Mouse (Mus musculus): Measurements from ENCODE around the gene Lfng. TPM values are rescaled to one million over a fixed set of nuclear protein-coding genes. Genes with fewer than 3 reads are reported as not detected.

Lfng gene
- polyA plus RNA-seq, 1 experiment from 2014 or later: 20.5 TPM

DNA sequence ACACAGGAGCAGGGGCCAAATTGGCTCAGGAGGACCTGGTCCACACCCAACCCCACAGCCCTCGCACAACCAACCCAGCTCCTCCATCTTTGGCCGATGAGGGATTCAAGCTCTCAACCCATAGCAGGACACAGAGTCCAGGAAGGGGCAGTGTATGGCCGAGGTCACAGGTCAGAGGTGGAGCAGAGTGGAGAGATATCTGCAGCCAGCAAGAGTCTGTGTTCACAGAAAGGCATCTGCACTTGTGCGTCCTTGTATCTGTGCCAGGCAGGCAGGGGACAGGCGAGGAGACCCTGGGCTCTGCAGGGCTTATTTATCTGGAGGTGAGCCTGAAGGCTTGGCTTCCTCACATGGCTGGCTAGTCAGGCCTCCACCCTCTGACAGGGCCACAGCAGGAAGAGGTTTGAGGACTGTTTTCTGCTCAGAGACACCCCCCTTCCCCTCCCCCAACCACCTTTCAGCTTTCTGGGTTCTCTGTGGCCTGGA, 31.7 kb upstream of the Lfng start:
- TF ChIP-seq CTCF (IDR thresholded peaks at IDR 0.05; ENCODE audit: low read depth): no peak
- Histone ChIP-seq H3K9ac (no peak overlapping the region), H3K27ac (ENCODE audit: low read depth) (no peak overlapping the region), H3K9me3 (ENCODE audit: low read depth, low read length) (no peaks in the 10 kb centered on the region), H3K4me1 (ENCODE audit: insufficient read depth) (no peaks in the 10 kb centered on the region), H3K27me3 (ENCODE audit: insufficient read depth, low read length) (no peaks in the 10 kb centered on the region), H3K4me3 (ENCODE audit: low read depth, low read length) (no peak overlapping the region), H3K36me3 (ENCODE audit: insufficient read depth) (no peaks in the 10 kb centered on the region), H3K4me2 (no peak overlapping the region)
- no peak for DNase-seq
- 36% methylated on average over 5 of the region's 5 CpGs for WGBS
- ATAC-seq (ENCODE audit: insufficient read depth): no peak

DNA sequence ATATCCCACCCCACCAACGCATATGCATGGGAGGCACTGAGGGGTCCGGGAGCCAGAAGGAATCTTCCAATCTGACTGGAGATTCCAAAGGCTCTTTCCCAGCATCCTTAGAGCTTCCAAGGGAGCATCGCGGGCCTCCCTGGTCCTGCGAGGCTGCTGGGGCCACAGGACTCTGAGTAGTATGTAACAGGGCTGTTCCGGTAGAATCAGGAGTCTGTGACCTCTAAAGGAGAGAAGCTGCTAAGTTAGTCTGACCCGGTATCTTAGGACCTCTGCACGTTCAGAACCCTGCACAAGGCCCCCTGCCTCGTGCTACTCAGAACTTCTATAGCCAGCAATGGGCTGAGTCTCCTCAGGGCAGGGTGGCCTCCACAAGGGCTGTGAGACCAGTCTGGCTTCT, 27.9 kb upstream of the Lfng start:
- DNase-seq (no peak), ATAC-seq (ENCODE audit: insufficient read depth) (no peak)
- Histone ChIP-seq H3K27me3 (ENCODE audit: insufficient read depth, low read length) (no peaks in the 10 kb centered on the region), H3K9me3 (ENCODE audit: low read depth, low read length) (no peaks in the 10 kb centered on the region), H3K4me2 (no peak overlapping the region), H3K36me3 (ENCODE audit: insufficient read depth) (no peaks in the 10 kb centered on the region), H3K9ac (no peak overlapping the region), H3K4me1 (ENCODE audit: insufficient read depth) (peaks cover 6% of the 10 kb centered on the region; the same call in 1 of the 2 replicates), H3K4me3 (ENCODE audit: low read depth, low read length) (no peak overlapping the region), H3K27ac (ENCODE audit: low read depth) (no peak overlapping the region)
- WGBS: 48% methylated on average over 9 of the region's 9 CpGs
- no peak for TF ChIP-seq CTCF (IDR thresholded peaks at IDR 0.05; ENCODE audit: low read depth)

DNA sequence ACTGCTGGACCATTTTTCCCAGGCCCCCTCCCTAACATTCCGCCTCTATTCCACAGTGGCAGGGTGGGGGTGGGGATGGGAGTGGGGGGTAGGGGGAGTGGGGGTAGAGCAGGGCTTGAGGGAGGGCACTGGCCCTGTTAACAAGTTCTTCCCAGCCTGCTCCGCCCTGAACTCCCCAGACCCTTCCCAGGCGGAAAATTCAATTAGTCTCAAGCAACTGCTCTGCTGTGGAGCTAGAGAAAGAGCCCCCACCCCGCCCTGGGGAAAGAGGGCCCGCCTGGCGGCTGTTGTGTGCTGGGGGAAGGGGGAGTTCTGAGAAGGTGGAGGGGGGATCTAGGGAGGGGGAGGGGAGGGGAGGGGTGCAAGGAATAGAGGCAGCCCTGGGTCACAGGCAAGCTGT, 27.3 kb upstream of the Lfng start:
- peaks cover 6% of the 10 kb centered on the region; the same call in 1 of the 2 replicates for H3K4me1 ChIP-seq (ENCODE audit: insufficient read depth)
- no peaks in the 10 kb centered on the region for H3K9me3 ChIP-seq (ENCODE audit: low read depth, low read length)
- WGBS: 27% methylated on average over 6 of the region's 6 CpGs
- no peak for ATAC-seq (ENCODE audit: insufficient read depth)
- H3K36me3 ChIP-seq (ENCODE audit: insufficient read depth): no peaks in the 10 kb centered on the region
- H3K4me2 ChIP-seq: no peak overlapping the region
- no peak for TF ChIP-seq CTCF (IDR thresholded peaks at IDR 0.05; ENCODE audit: low read depth)
- H3K4me3 ChIP-seq (ENCODE audit: low read depth, low read length): no peak overlapping the region
- no peaks in the 10 kb centered on the region for H3K27me3 ChIP-seq (ENCODE audit: insufficient read depth, low read length)
- H3K9ac ChIP-seq: no peak overlapping the region
- H3K27ac ChIP-seq (ENCODE audit: low read depth): no peak overlapping the region
- no peak for DNase-seq

DNA sequence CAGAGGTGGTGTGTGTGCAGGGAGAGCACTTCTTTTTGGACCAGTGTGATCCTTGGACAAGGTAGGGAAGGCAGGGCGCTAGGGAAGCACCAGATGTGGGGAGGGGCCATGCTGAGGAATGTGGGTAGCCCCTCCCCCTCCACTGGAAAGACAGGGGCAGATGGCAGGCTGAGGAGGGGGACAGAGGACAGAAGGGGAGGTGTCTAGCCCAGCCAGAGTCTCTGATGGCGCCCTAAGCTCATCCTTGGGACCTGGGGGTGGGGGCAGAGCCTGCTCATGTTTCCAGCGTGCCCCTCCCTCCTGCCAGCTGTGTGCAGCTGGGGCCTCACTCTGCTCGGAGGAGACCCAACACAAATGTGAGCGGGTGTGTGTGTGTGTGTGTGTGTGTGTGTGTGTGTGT, 25.6 kb upstream of the Lfng start:
- Histone ChIP-seq H3K27ac (ENCODE audit: low read depth) (no peak overlapping the region), H3K27me3 (ENCODE audit: insufficient read depth, low read length) (no peaks in the 10 kb centered on the region), H3K4me2 (no peak overlapping the region), H3K4me1 (ENCODE audit: insufficient read depth) (peaks cover 6% of the 10 kb centered on the region; the same call in 1 of the 2 replicates), H3K9ac (no peak overlapping the region), H3K36me3 (ENCODE audit: insufficient read depth) (no peaks in the 10 kb centered on the region), H3K4me3 (ENCODE audit: low read depth, low read length) (no peak overlapping the region), H3K9me3 (ENCODE audit: low read depth, low read length) (no peaks in the 10 kb centered on the region)
- no peak for TF ChIP-seq CTCF (IDR thresholded peaks at IDR 0.05; ENCODE audit: low read depth)
- peak; percentile 74 for DNase-seq
- ATAC-seq (ENCODE audit: insufficient read depth): peak; percentile 78
- 4% methylated on average over 5 of the region's 5 CpGs for whole genome bisulfite sequencing

DNA sequence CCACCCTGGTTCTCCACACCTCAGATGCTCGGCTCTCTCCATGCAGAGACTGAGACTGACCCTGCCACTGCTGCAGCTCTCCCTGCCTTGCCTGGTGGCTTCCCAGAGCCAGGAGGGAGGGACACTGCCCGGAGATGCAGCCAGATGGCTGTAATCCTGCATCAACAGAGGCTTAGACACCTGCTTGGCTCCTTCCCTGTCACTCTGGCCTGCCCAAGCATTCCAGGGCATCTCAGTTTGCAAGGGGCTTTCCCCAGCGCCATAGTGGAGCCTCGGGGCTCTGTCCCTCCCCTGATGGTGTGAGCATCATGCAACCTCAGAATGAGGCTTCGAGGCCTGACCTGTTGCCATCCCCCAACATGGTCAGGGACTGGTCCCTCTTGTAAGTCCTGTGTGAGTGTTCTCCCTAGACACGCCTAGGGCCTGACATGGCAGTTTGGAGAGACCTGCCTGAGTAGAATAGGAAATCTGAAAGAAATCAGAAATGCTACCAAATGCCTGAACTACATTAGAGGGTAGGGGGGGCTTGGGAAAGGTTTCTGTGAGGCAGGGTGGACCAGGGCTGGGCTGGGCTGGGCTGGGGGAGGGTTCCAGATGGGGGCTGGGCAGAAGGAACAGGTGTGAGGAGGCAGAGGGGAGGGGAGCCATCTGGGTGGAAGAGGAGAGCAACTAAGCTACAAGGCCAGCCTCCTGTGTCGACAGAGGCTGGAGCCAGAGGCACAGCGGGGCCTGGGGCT, 24.0 kb upstream of the Lfng start:
- Histone ChIP-seq H3K9ac (no peak overlapping the region), H3K36me3 (ENCODE audit: insufficient read depth) (no peaks in the 10 kb centered on the region), H3K4me1 (ENCODE audit: insufficient read depth) (peaks cover 6% of the 10 kb centered on the region; the same call in 1 of the 2 replicates), H3K4me3 (ENCODE audit: low read depth, low read length) (no peak overlapping the region), H3K9me3 (ENCODE audit: low read depth, low read length) (no peaks in the 10 kb centered on the region), H3K27ac (ENCODE audit: low read depth) (no peak overlapping the region), H3K27me3 (ENCODE audit: insufficient read depth, low read length) (no peaks in the 10 kb centered on the region), H3K4me2 (no peak overlapping the region)
- TF ChIP-seq CTCF (IDR thresholded peaks at IDR 0.05; ENCODE audit: low read depth): no peak
- DNase-seq: no peak
- WGBS: 42% methylated on average over 8 of the region's 8 CpGs
- no peak for ATAC-seq (ENCODE audit: insufficient read depth)

DNA sequence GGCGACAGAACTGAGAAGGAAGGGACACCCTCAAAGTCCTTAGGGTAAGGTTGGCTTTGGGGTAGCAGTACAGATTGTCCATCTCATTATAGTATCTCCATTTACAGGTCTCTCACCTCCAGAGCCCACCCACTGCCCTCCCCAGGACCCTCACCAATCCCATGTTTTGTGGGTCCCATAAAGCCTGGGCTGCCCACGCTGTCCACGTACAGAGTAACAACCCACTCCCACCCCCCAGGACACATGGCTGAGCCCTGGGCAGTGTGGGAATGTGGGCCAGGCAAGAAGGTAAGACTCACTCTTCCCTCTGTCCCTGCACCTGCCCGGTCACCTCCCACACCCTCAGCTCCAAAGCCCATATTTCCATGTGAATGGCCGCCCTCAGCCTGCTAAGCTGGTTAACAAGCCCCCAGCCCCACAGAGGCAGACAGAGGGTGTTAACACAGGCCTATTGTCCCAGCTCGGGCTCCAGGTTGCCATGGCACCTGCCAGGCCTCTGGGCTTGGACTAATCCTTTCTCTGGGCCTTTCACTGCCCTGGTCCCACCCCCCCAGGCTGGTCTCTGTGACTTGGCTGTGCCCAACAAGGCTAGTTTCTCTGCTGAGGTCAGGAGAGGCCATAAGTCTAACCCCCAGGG, 23.3 kb upstream of the Lfng start:
- WGBS: 43% methylated on average over 6 of the region's 6 CpGs
- Histone ChIP-seq H3K9me3 (ENCODE audit: low read depth, low read length) (no peaks in the 10 kb centered on the region), H3K27me3 (ENCODE audit: insufficient read depth, low read length) (no peaks in the 10 kb centered on the region), H3K27ac (ENCODE audit: low read depth) (no peak overlapping the region), H3K9ac (no peak overlapping the region), H3K36me3 (ENCODE audit: insufficient read depth) (no peaks in the 10 kb centered on the region), H3K4me3 (ENCODE audit: low read depth, low read length) (no peak overlapping the region), H3K4me1 (ENCODE audit: insufficient read depth) (peaks cover 6% of the 10 kb centered on the region; the same call in 1 of the 2 replicates), H3K4me2 (no peak overlapping the region)
- TF ChIP-seq CTCF (IDR thresholded peaks at IDR 0.05; ENCODE audit: low read depth): no peak
- ATAC-seq (ENCODE audit: insufficient read depth) (peak; percentile 25; the same call in 1 of the 2 replicates), DNase-seq (peak; percentile 22)

DNA sequence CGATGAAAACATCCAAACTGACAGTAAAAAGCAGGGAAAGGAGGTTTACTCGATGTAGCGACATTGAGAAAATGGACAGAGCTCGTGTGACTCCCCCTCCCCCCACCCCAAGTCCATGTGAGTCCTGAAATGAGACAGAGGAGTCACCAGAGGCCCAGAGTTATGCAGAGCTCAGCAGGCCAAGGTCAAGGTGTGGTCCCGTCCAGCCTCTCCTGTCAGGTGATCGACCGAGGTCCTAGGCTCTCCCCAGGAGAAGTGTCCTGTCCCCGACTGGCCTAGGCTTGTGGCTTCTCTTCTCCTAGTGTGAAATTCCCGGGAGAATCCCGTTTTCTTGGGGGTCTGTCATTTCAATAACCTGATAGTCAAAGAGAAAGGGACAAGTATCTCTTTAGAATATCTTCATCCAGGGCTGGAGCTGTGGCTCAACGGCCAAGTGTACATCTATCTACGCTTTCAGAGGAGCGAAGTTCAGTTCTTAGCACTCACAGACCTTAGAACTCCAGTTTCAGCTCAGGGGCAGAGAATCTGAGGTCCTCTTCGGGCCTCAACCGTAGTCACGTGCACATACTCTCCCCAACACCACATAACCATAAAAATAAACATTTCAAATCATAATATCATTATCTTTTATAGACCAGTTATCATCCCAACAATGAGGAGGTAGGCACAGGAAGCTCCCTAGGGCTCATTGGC, 17.9 kb upstream of the Lfng start:
- Histone ChIP-seq H3K27me3 (ENCODE audit: insufficient read depth, low read length) (no peaks in the 10 kb centered on the region), H3K27ac (ENCODE audit: low read depth) (no peak overlapping the region), H3K36me3 (ENCODE audit: insufficient read depth) (no peaks in the 10 kb centered on the region), H3K4me3 (ENCODE audit: low read depth, low read length) (no peak overlapping the region), H3K4me2 (no peak overlapping the region), H3K9ac (no peak overlapping the region), H3K9me3 (ENCODE audit: low read depth, low read length) (no peaks in the 10 kb centered on the region), H3K4me1 (ENCODE audit: insufficient read depth) (no peaks in the 10 kb centered on the region)
- WGBS: 82% methylated on average over 16 of the region's 16 CpGs
- DNase-seq (no peak), ATAC-seq (ENCODE audit: insufficient read depth) (no peak)
- no peak for TF ChIP-seq CTCF (IDR thresholded peaks at IDR 0.05; ENCODE audit: low read depth)

Measured in lung, embryonic 14.5 days (tissue).